Mouse (Mus musculus): Measurements from ENCODE around the gene Nup205.

DNA sequence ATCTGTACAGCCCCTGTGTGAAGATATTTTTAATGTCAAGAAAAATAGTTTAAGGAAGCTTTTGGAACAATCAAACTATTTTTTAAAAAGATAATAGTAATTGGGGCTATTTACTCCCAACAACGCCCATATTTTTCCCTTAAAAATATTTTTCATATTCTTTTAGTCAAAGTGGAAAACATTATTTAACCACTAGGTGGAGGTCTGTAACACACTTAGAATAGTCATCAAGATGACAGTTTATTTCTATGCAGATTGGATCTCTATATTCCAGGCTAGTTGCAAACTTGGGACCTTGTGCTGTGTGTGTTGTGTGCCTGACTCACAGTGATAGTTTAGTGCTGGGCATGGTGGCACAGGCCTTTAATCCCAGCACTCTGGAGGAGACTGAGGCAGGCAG, 52.2 kb downstream of the Nup205 start:
- TF ChIP-seq POLR2A (IDR thresholded peaks at IDR 0.05; ENCODE audit: borderline replicate concordance, extremely low read depth, insufficient read depth, insufficient read length, poor library complexity, severe bottlenecking) (no peak), CTCF (IDR thresholded peaks at IDR 0.05; ENCODE audit: borderline replicate concordance, extremely low read depth, insufficient read depth, insufficient read length) (no peak)

Measured in brain, embryonic 14.5 days (tissue).